Mouse (Mus musculus) intestine, embryonic 15.5 days (tissue): ENCODE measurements around the gene Bmp10. TPM values are rescaled to one million over a fixed set of nuclear protein-coding genes. Genes with fewer than 3 reads are reported as not detected.

Source experiments
- ATAC-seq: fragments of 200-750 bp; cut with Nextera tagmentation; 2 replicates; pipeline ENCODE4 v1.8.0; 2017; ENCODE audit warnings: moderate TSS enrichment, moderate library complexity
- H3K27ac ChIP-seq: fragments of 300-500 bp; sonication (generic); 2 replicates; pipeline ENCODE4 v1.5.1; 2015; ENCODE audit warnings: mild to moderate bottlenecking, inconsistent platforms
- H3K27me3 ChIP-seq: fragments of 300-500 bp; sonication (generic); replicated peaks from 2 replicates; pipeline ENCODE4 v1.6.1; 2015; ENCODE audit warnings: inconsistent platforms
- H3K36me3 ChIP-seq: fragments of 300-500 bp; sonication (generic); 2 replicates; pipeline ENCODE4 v1.6.1; 2015; ENCODE audit warnings: inconsistent platforms
- H3K4me1 ChIP-seq: fragments of 300-500 bp; sonication (generic); replicated peaks from 2 replicates; pipeline ENCODE4 v1.6.1; 2015; ENCODE audit warnings: inconsistent platforms
- H3K4me2 ChIP-seq: fragments of 300-500 bp; sonication (generic); replicated peaks from 2 replicates; pipeline ENCODE4 v1.6.1; 2015; ENCODE audit warnings: mild to moderate bottlenecking, inconsistent platforms
- H3K4me3 ChIP-seq: fragments of 300-500 bp; sonication (generic); replicated peaks from 2 replicates; pipeline ENCODE4 v1.5.1; 2015; ENCODE audit warnings: inconsistent platforms
- H3K9ac ChIP-seq: fragments of 300-500 bp; sonication (generic); 2 replicates; pipeline ENCODE4 v1.6.1; 2015; ENCODE audit warnings: inconsistent platforms
- H3K9me3 ChIP-seq: fragments of 300-500 bp; sonication (generic); 2 replicates; pipeline ENCODE4 v1.6.1; 2016; ENCODE audit warnings: inconsistent platforms
- WGBS: fragments of 180-500 bp; shearing (Covaris S2); methylation state at CpG from one replicate; pipeline ENCODE4 v1.1.7; 2015; 5-methylcytosine and 5-hydroxymethylcytosine counted together
- polyA plus RNA-seq: library from polyadenylated mRNA; unstranded; fragments of >200 nt; fragmentation: Nextera tagmentation; extraction: Ambion mirVana; gene quantifications from 2 replicates; pipeline ENCODE4 v1.2.1, GENCODE M21; 2015

Gene Bmp10
- polyA plus RNA-seq, result not detected in 2 replicates

GRCm38 (mm10) chr6:87428487-87429044 lies at the start of gene Bmp10:
Gene Bmp10, plus strand, starts transcription at chr6:87428994.
- no peak within 1 kb of the TSS for H3K9ac ChIP-seq
- no peaks in the 10 kb centered on the region for H3K4me1 ChIP-seq
- no peak within 1 kb of the TSS for H3K4me3 ChIP-seq
- H3K27me3 ChIP-seq, result no peaks in the 10 kb centered on the region
- no peak within 1 kb of the TSS for H3K27ac ChIP-seq
- H3K4me2 ChIP-seq, result no peak within 1 kb of the TSS
- 45% methylated on average over 7 of the region's 7 CpGs for WGBS
- no peaks in the 10 kb centered on the region for H3K9me3 ChIP-seq
- no peak for ATAC-seq
- H3K36me3 ChIP-seq, result no peaks in the 10 kb centered on the region

GRCm38 (mm10) chr6:87383926-87384691 lies 44.7 kb upstream of the Bmp10 start:
- WGBS, result 10% methylated on average over 24 of the region's 24 CpGs
- H3K9ac ChIP-seq, result peak overlapping the region; percentile 32; the same call in 1 of the 2 replicates
- peak; percentile 37; the same call in 1 of the 2 replicates for ATAC-seq

GRCm38 (mm10) chr6:87384761-87385160 lies 44.0 kb upstream of the Bmp10 start:
- H3K4me1 ChIP-seq, result peaks cover 5% of the 10 kb centered on the region; the same call in 1 of the 2 replicates
- peaks cover 5% of the 10 kb centered on the region for H3K27me3 ChIP-seq
- ATAC-seq, result no peak
- H3K4me3 ChIP-seq, result no peak overlapping the region
- H3K36me3 ChIP-seq, result no peaks in the 10 kb centered on the region
- H3K9me3 ChIP-seq, result no peaks in the 10 kb centered on the region
- H3K9ac ChIP-seq, result no peak overlapping the region
- 41% methylated on average over 5 of the region's 6 CpGs for WGBS
- no peak overlapping the region for H3K27ac ChIP-seq
- H3K4me2 ChIP-seq, result peak overlapping the region; percentile 49

More at GRCm38 (mm10) chr6:87383926-87384691, 44.7 kb upstream of the Bmp10 start:
- H3K27ac ChIP-seq, result no peak overlapping the region
- no peaks in the 10 kb centered on the region for H3K9me3 ChIP-seq
- 0 out of 2 replicates have a peak, but pooled peaks cover 3% of the 10 kb centered on the region for H3K4me1 ChIP-seq
- peaks cover 5% of the 10 kb centered on the region for H3K27me3 ChIP-seq
- H3K4me2 ChIP-seq, result peak overlapping the region; percentile 49
- H3K4me3 ChIP-seq, result peak overlapping the region; percentile 10
- H3K36me3 ChIP-seq, result no peaks in the 10 kb centered on the region

GRCm38 (mm10) chr6:87386203-87386602 lies 42.6 kb upstream of the Bmp10 start:
- Histone ChIP-seq H3K4me1 (peaks cover 5% of the 10 kb centered on the region; the same call in 1 of the 2 replicates), H3K9ac (no peak overlapping the region), H3K4me2 (no peak overlapping the region), H3K9me3 (no peaks in the 10 kb centered on the region), H3K27ac (no peak overlapping the region), H3K27me3 (peaks cover 2% of the 10 kb centered on the region; the same call in 1 of the 2 replicates), H3K36me3 (no peaks in the 10 kb centered on the region), H3K4me3 (no peak overlapping the region)
- 15% methylated on average over 7 of the region's 7 CpGs for WGBS
- ATAC-seq, result no peak

GRCm38 (mm10) chr6:87386681-87387080 lies 42.1 kb upstream of the Bmp10 start:
- Histone ChIP-seq H3K9ac (no peak overlapping the region), H3K36me3 (no peaks in the 10 kb centered on the region), H3K4me1 (peaks cover 5% of the 10 kb centered on the region; the same call in 1 of the 2 replicates), H3K27ac (no peak overlapping the region), H3K4me3 (no peak overlapping the region), H3K9me3 (no peaks in the 10 kb centered on the region), H3K27me3 (peaks cover 2% of the 10 kb centered on the region; the same call in 1 of the 2 replicates), H3K4me2 (no peak overlapping the region)
- 83% methylated on average over 10 of the region's 10 CpGs for WGBS
- no peak for ATAC-seq

GRCm38 (mm10) chr6:87388877-87389276 lies 39.9 kb upstream of the Bmp10 start, which contains the start of gene Gkn3:
Gene Gkn3, minus strand, starts transcription at chr6:87388935.
- no peaks in the 10 kb centered on the region for H3K9me3 ChIP-seq
- 54% methylated on average over 7 of the region's 7 CpGs for WGBS
- H3K4me3 ChIP-seq, result no peak within 1 kb of the TSS
- H3K36me3 ChIP-seq, result no peaks in the 10 kb centered on the region
- H3K4me2 ChIP-seq, result 0 out of 2 replicates have a peak within 1 kb of the TSS, but pooled peaks have one; percentile 1
- ATAC-seq, result peak; percentile 49
- H3K9ac ChIP-seq, result no peak within 1 kb of the TSS
- H3K4me1 ChIP-seq, result peaks cover 5% of the 10 kb centered on the region; the same call in 1 of the 2 replicates
- no peak within 1 kb of the TSS for H3K27ac ChIP-seq
- H3K27me3 ChIP-seq, result peaks cover 1% of the 10 kb centered on the region; the same call in 1 of the 2 replicates

- 22% methylated on average over 5 of the region's 5 CpGs for WGBS
- 0 out of 2 replicates have a peak, but pooled peaks have one; percentile 21 for ATAC-seq
Observed at GRCm38 (mm10) chr6:87389455-87389989, 39.3 kb upstream of the Bmp10 start.

GRCm38 (mm10) chr6:87393466-87394205 lies 35.2 kb upstream of the Bmp10 start:
- H3K4me1 ChIP-seq, result peaks cover 3% of the 10 kb centered on the region; the same call in 1 of the 2 replicates
- no peak overlapping the region for H3K9ac ChIP-seq
- no peak overlapping the region for H3K4me2 ChIP-seq
- no peak overlapping the region for H3K27ac ChIP-seq
- H3K36me3 ChIP-seq, result no peaks in the 10 kb centered on the region
- WGBS, result 57% methylated on average over 8 of the region's 8 CpGs
- peak; percentile 90 for ATAC-seq
- no peak overlapping the region for H3K4me3 ChIP-seq
- H3K27me3 ChIP-seq, result no peaks in the 10 kb centered on the region
- no peaks in the 10 kb centered on the region for H3K9me3 ChIP-seq

More at GRCm38 (mm10) chr6:87389455-87389989, 39.3 kb upstream of the Bmp10 start:
- Histone ChIP-seq H3K27me3 (no peaks in the 10 kb centered on the region; the same call in 1 of the 2 replicates), H3K4me3 (no peak overlapping the region), H3K4me1 (peaks cover 3% of the 10 kb centered on the region; the same call in 1 of the 2 replicates), H3K4me2 (no peak overlapping the region), H3K9ac (no peak overlapping the region), H3K9me3 (no peaks in the 10 kb centered on the region), H3K27ac (no peak overlapping the region), H3K36me3 (no peaks in the 10 kb centered on the region)

- 81% methylated on average over 9 of the region's 9 CpGs for WGBS
Observed at GRCm38 (mm10) chr6:87394783-87395182, 34.0 kb upstream of the Bmp10 start.

GRCm38 (mm10) chr6:87399137-87399536 lies 29.7 kb upstream of the Bmp10 start:
- Histone ChIP-seq H3K4me1 (no peaks in the 10 kb centered on the region; the same call in 1 of the 2 replicates), H3K36me3 (no peaks in the 10 kb centered on the region), H3K27ac (no peak overlapping the region), H3K9ac (no peak overlapping the region), H3K9me3 (no peaks in the 10 kb centered on the region), H3K27me3 (no peaks in the 10 kb centered on the region), H3K4me2 (no peak overlapping the region), H3K4me3 (no peak overlapping the region)
- WGBS, result 2% methylated on average over 5 of the region's 5 CpGs
- ATAC-seq, result no peak

More at GRCm38 (mm10) chr6:87394783-87395182, 34.0 kb upstream of the Bmp10 start:
- no peaks in the 10 kb centered on the region for H3K36me3 ChIP-seq
- H3K9ac ChIP-seq, result no peak overlapping the region
- no peak overlapping the region for H3K4me2 ChIP-seq
- H3K27me3 ChIP-seq, result no peaks in the 10 kb centered on the region
- no peak overlapping the region for H3K4me3 ChIP-seq
- no peaks in the 10 kb centered on the region for H3K9me3 ChIP-seq
- ATAC-seq, result no peak
- H3K4me1 ChIP-seq, result no peaks in the 10 kb centered on the region
- no peak overlapping the region for H3K27ac ChIP-seq

- H3K27me3 ChIP-seq, result no peaks in the 10 kb centered on the region
- no peaks in the 10 kb centered on the region for H3K9me3 ChIP-seq
- 56% methylated on average over 4 of the region's 4 CpGs for WGBS
- ATAC-seq, result no peak
- no peak overlapping the region for H3K4me3 ChIP-seq
- H3K4me1 ChIP-seq, result no peaks in the 10 kb centered on the region; the same call in 1 of the 2 replicates
- H3K9ac ChIP-seq, result no peak overlapping the region
- H3K4me2 ChIP-seq, result no peak overlapping the region
- no peak overlapping the region for H3K27ac ChIP-seq
- H3K36me3 ChIP-seq, result no peaks in the 10 kb centered on the region
Observed at GRCm38 (mm10) chr6:87399886-87400566, 28.8 kb upstream of the Bmp10 start.
